Mouse (Mus musculus) liver, embryonic 11.5 days (tissue): ENCODE data around the gene Tmem30c. TPM values are rescaled to one million over a fixed set of nuclear protein-coding genes. Genes with fewer than 3 reads are reported as not detected.
"Not testable (repeated sequence)": the region's sequence is repeated elsewhere in the genome, so short reads cannot be mapped to it uniquely, and the experiment has no call there.

ENCODE experiments used
- ATAC-seq: fragments of 200-750 bp; cut with Nextera tagmentation; replicated peaks from 2 replicates; pipeline ENCODE4 v1.8.0; 2017; ENCODE audit warnings: moderate number of reproducible peaks, mild to moderate bottlenecking, moderate TSS enrichment, moderate library complexity; ENCODE audit not compliant: low FRiP score
- DNase-seq: peaks from one replicate; pipeline ENCODE4 v3.0.0-alpha.2; 2017; ENCODE audit warnings: low spot score
- H3K27ac ChIP-seq: fragments of 300-500 bp; sonication (generic); 2 replicates; pipeline ENCODE4 v1.5.1; 2014; ENCODE audit warnings: mild to moderate bottlenecking, low read depth, low read length, control low read depth
- H3K27me3 ChIP-seq: fragments of 300-500 bp; sonication (generic); replicated peaks from 2 replicates; pipeline ENCODE4 v1.6.1; 2014; ENCODE audit warnings: low read length, mixed read lengths; ENCODE audit not compliant: control insufficient read depth, insufficient read depth
- H3K36me3 ChIP-seq: fragments of 300-500 bp; sonication (generic); 2 replicates; pipeline ENCODE4 v1.6.1; 2014; ENCODE audit warnings: mild to moderate bottlenecking, low read length, moderate library complexity, mixed read lengths; ENCODE audit not compliant: control insufficient read depth, insufficient read depth
- H3K4me1 ChIP-seq: fragments of 300-500 bp; sonication (generic); replicated peaks from 2 replicates; pipeline ENCODE4 v1.6.1; 2014; ENCODE audit warnings: low read length, mixed read lengths; ENCODE audit not compliant: control insufficient read depth, insufficient read depth
- H3K4me2 ChIP-seq: fragments of 300-500 bp; sonication (generic); 2 replicates; pipeline ENCODE4 v1.6.1; 2014; ENCODE audit warnings: mild to moderate bottlenecking, control low read depth, moderate library complexity
- H3K4me3 ChIP-seq: fragments of 300-500 bp; sonication (generic); 2 replicates; pipeline ENCODE4 v1.5.1; 2014; ENCODE audit warnings: low read depth, low read length, control low read depth
- H3K9ac ChIP-seq: fragments of 300-500 bp; sonication (generic); 2 replicates; pipeline ENCODE4 v1.6.1; 2014; ENCODE audit warnings: low read depth, low read length, control low read depth
- H3K9me3 ChIP-seq: fragments of 300-500 bp; sonication (generic); 2 replicates; pipeline ENCODE4 v1.6.1; 2016; ENCODE audit warnings: low read length, inconsistent platforms, mixed read lengths; ENCODE audit not compliant: control insufficient read depth
- WGBS: fragments of 180-500 bp; shearing (Covaris S2); extraction: QIAGEN DNeasy Blood & Tissue Kit; methylation state at CpG from one replicate; pipeline ENCODE4 v1.1.7; 2014; 5-methylcytosine and 5-hydroxymethylcytosine counted together
- polyA plus RNA-seq: library from polyadenylated mRNA; unstranded; fragments of >200 nt; fragmentation: Nextera tagmentation; extraction: Ambion mirVana; gene quantifications from 2 replicates; pipeline ENCODE4 v1.2.1, GENCODE M21; 2014

Tmem30c gene
- polyA plus RNA-seq, 1 experiment from 2014 or later, result not detected

DNA sequence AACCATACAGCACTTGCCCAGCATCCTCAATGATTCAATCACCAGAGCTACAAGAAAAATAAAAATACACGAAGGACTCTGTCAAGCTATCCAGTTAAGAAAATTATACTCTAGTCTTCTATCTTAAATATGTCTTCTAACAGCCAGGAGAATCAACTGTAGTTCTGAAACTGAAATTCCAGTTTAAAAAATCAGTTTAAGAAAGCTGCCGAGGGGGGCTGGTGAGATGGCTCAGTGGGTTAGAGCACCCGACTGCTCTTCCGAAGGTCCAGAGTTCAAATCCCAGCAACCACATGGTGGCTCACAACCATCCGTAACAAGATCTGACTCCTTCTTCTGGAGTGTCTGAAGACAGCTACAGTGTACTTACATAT is 60.7 kb downstream of the Tmem30c start:
- peak overlapping the region; percentile 94 for H3K4me3 ChIP-seq
- WGBS, result 69% methylated on average over 4 of the region's 5 CpGs
- not testable (repeated sequence) for H3K9ac ChIP-seq, H3K4me1 ChIP-seq, H3K36me3 ChIP-seq, H3K27me3 ChIP-seq, H3K27ac ChIP-seq, DNase-seq, ATAC-seq, H3K9me3 ChIP-seq
- H3K4me2 ChIP-seq, result peak overlapping the region; percentile 81

DNA sequence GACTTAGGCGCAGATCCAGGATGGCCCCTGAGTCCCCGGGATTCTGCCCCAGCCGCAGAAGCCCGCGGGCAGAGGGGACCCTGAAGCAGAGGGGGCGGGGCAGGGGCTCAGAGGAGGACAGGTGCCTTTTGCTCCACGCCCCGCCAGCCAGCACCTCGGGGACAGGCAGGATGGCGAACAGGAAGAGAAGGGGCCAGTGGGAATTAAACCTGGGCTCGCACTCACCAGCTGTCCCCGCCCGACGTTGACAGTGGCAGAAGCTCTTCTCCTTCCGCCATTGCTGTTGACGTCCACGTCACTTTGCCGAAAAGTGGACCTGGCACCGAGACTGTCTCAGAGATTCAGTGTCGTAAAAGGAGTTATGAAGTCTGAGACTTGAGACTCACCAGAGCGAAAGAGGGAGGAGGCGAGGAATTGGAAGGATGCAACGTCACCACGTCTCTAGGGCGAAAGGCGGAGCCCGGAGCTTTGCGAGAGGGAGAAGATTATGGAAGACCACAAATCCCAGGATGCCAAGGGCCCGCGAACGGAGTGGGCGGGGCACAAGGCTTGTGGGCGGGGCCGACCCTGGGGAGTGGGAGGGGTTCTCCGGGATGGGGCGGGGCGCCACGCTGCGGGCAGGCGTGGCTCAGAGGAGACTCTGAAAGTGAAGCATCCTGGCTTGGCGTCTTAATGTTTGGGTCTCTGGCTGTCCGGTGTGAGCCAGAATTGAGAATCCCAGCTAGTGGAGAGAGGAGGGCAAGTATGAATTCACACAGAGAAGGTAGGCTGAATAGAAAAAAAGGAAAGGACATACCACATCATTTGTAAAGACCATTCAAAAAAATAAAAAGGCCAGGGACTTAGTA is 61.4 kb downstream of the Tmem30c start, which contains the start of gene Tbc1d23:
Gene Tbc1d23, minus strand, starts transcription at position 416 of the 848 bp plus-strand sequence.
- peak; percentile 97 for DNase-seq
- Histone ChIP-seq H3K4me2 (peak within 1 kb of the TSS; percentile 81), H3K4me3 (peak within 1 kb of the TSS; percentile 94), H3K9ac (peak within 1 kb of the TSS; percentile 85), H3K4me1 (peaks cover 5% of the 10 kb centered on the region; the same call in 1 of the 2 replicates), H3K9me3 (no peaks in the 10 kb centered on the region), H3K36me3 (no peaks in the 10 kb centered on the region), H3K27me3 (no peaks in the 10 kb centered on the region), H3K27ac (peak within 1 kb of the TSS; percentile 44; the same call in 1 of the 2 replicates)
- WGBS, result under 1% methylated on average over 42 of the region's 42 CpGs
- peak; percentile 97 for ATAC-seq

DNA sequence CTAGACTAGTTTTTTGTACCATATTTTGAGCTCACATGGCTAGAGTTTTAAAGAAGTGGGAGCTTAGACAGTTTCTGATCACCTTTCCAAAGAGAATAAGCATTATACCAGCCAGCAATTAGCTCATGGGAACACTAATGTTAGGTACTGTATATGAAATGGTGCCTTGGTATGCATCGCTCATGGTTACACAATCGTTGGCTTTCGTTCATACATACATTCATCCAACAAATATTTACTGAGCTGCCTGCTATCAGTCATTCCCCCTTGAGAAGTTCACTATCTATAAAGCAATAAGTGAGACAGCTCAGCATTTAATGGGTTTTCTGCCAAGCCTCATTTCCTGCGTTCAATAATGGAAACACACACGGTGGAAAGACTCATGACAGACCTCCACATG is 66.2 kb downstream of the Tmem30c start:
- no peak for DNase-seq
- no peaks in the 10 kb centered on the region for H3K36me3 ChIP-seq
- H3K4me2 ChIP-seq, result no peak overlapping the region
- no peaks in the 10 kb centered on the region for H3K9me3 ChIP-seq
- no peaks in the 10 kb centered on the region for H3K27me3 ChIP-seq
- H3K4me3 ChIP-seq, result no peak overlapping the region
- H3K27ac ChIP-seq, result no peak overlapping the region
- ATAC-seq, result no peak
- 86% methylated on average over 5 of the region's 5 CpGs for WGBS
- no peak overlapping the region for H3K9ac ChIP-seq
- H3K4me1 ChIP-seq, result peaks cover 5% of the 10 kb centered on the region; the same call in 1 of the 2 replicates

DNA sequence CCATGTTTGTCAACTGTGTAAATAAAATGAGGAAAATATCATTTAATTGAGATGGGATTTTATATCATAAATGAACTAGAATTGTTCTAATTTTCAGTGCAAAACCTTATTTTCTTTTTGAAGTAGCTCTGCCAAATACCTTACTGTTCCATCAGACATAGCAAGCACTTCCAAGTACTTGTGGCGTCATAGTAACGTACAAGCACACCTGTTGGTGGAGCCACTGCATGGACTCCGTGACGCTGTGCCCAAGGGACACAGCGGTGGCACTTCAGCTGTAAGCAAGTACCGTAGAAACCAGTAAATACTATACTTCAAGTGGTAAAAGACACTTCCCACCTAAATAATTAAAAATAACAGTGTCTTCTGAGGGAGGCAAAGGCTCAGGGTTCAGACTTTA is 72.3 kb downstream of the Tmem30c start:
- 92% methylated on average over 6 of the region's 6 CpGs for whole genome bisulfite sequencing
- H3K4me2 ChIP-seq, result no peak overlapping the region
- no peak overlapping the region for H3K9ac ChIP-seq
- DNase-seq (no peak), ATAC-seq (no peak)
- no peaks in the 10 kb centered on the region for H3K9me3 ChIP-seq
- no peaks in the 10 kb centered on the region for H3K4me1 ChIP-seq
- no peak overlapping the region for H3K27ac ChIP-seq
- H3K36me3 ChIP-seq, result no peaks in the 10 kb centered on the region; the same call in 1 of the 2 replicates
- no peak overlapping the region for H3K4me3 ChIP-seq
- H3K27me3 ChIP-seq, result no peaks in the 10 kb centered on the region

Other genes starting within 250 kb of the Tmem30c start
- gene Tmem45a2, start 221.5 kb downstream of the Tmem30c start, polyA plus RNA-seq, result not detected in 2 replicates
- 66.9 and 76.4 TPM in 2 replicates for gene Tomm70a, start 171.2 kb downstream of the Tmem30c start, polyA plus RNA-seq
- gene Nit2, start 125.5 kb downstream of the Tmem30c start, polyA plus RNA-seq, result 65.9 and 72.1 TPM in 2 replicates
- gene Tbc1d23, start 61.4 kb downstream of the Tmem30c start, polyA plus RNA-seq, result 13.4 and 14.2 TPM in 2 replicates
- gene Filip1l, start 60.2 kb upstream of the Tmem30c start, polyA plus RNA-seq, result 9.3 and 9.4 TPM in 2 replicates